Mouse (Mus musculus): Measurements from ENCODE around the gene Gm44790. TPM values are rescaled to one million over a fixed set of nuclear protein-coding genes. Genes with fewer than 3 reads are reported as not detected.

The Gm44790 gene
- polyA plus RNA-seq, 1 experiment from 2014 or later = not detected

GRCm38 (mm10) chr6:86391326-86391725, 35.1 kb upstream of the Gm44790 start:
- Histone ChIP-seq H3K9me3 (ENCODE audit: control insufficient read depth, low read length) (no peaks in the 10 kb centered on the region), H3K36me3 (ENCODE audit: control insufficient read depth, insufficient read depth, low read length) (peaks cover 24% of the 10 kb centered on the region), H3K27me3 (ENCODE audit: control insufficient read depth, insufficient read depth, low read length) (no peaks in the 10 kb centered on the region), H3K4me1 (ENCODE audit: control insufficient read depth, insufficient read depth, low read length) (peaks cover 8% of the 10 kb centered on the region), H3K9ac (ENCODE audit: low read length) (no peak overlapping the region), H3K4me3 (ENCODE audit: low read depth, low read length) (no peak overlapping the region), H3K4me2 (ENCODE audit: low read depth) (no peak overlapping the region), H3K27ac (ENCODE audit: low read depth, low read length) (no peak overlapping the region)
- DNase-seq (ENCODE audit: low spot score) (no peak), ATAC-seq (ENCODE audit: insufficient read depth, low FRiP score, low TSS enrichment) (no peak)
- WGBS = 94% methylated on average over 5 of the region's 5 CpGs

GRCm38 (mm10) chr6:86393187-86393586, 33.3 kb upstream of the Gm44790 start:
- no peak overlapping the region for H3K4me2 ChIP-seq (ENCODE audit: low read depth)
- H3K4me1 ChIP-seq (ENCODE audit: control insufficient read depth, insufficient read depth, low read length) = peaks cover 8% of the 10 kb centered on the region
- H3K27me3 ChIP-seq (ENCODE audit: control insufficient read depth, insufficient read depth, low read length) = no peaks in the 10 kb centered on the region
- H3K9me3 ChIP-seq (ENCODE audit: control insufficient read depth, low read length) = no peaks in the 10 kb centered on the region
- DNase-seq (ENCODE audit: low spot score) = no peak
- no peak overlapping the region for H3K9ac ChIP-seq (ENCODE audit: low read length)
- 100% methylated on average over 1 of the region's 1 CpGs for WGBS
- H3K4me3 ChIP-seq (ENCODE audit: low read depth, low read length) = no peak overlapping the region
- no peak overlapping the region for H3K27ac ChIP-seq (ENCODE audit: low read depth, low read length)
- H3K36me3 ChIP-seq (ENCODE audit: control insufficient read depth, insufficient read depth, low read length) = peaks cover 19% of the 10 kb centered on the region
- no peak for ATAC-seq (ENCODE audit: insufficient read depth, low FRiP score, low TSS enrichment)

- Histone ChIP-seq H3K9ac (ENCODE audit: low read length) (no peak overlapping the region), H3K36me3 (ENCODE audit: control insufficient read depth, insufficient read depth, low read length) (peaks cover 12% of the 10 kb centered on the region), H3K4me3 (ENCODE audit: low read depth, low read length) (no peak overlapping the region), H3K27ac (ENCODE audit: low read depth, low read length) (no peak overlapping the region), H3K9me3 (ENCODE audit: control insufficient read depth, low read length) (no peaks in the 10 kb centered on the region), H3K4me2 (ENCODE audit: low read depth) (no peak overlapping the region), H3K4me1 (ENCODE audit: control insufficient read depth, insufficient read depth, low read length) (peaks cover 8% of the 10 kb centered on the region), H3K27me3 (ENCODE audit: control insufficient read depth, insufficient read depth, low read length) (no peaks in the 10 kb centered on the region)
- DNase-seq (ENCODE audit: low spot score) (no peak), ATAC-seq (ENCODE audit: insufficient read depth, low FRiP score, low TSS enrichment) (no peak)
- WGBS = 93% methylated on average over 17 of the region's 17 CpGs
Observed at GRCm38 (mm10) chr6:86394078-86394720, 32.3 kb upstream of the Gm44790 start.

- WGBS = 90% methylated on average over 9 of the region's 9 CpGs
- H3K36me3 ChIP-seq (ENCODE audit: control insufficient read depth, insufficient read depth, low read length) = peaks cover 10% of the 10 kb centered on the region
- DNase-seq (ENCODE audit: low spot score) = no peak
- peak overlapping the region; percentile 57; the same call in 1 of the 2 replicates for H3K4me2 ChIP-seq (ENCODE audit: low read depth)
- no peaks in the 10 kb centered on the region for H3K9me3 ChIP-seq (ENCODE audit: control insufficient read depth, low read length)
- ATAC-seq (ENCODE audit: insufficient read depth, low FRiP score, low TSS enrichment) = no peak
- no peaks in the 10 kb centered on the region for H3K27me3 ChIP-seq (ENCODE audit: control insufficient read depth, insufficient read depth, low read length)
- no peak overlapping the region for H3K27ac ChIP-seq (ENCODE audit: low read depth, low read length)
- H3K4me3 ChIP-seq (ENCODE audit: low read depth, low read length) = no peak overlapping the region
- H3K4me1 ChIP-seq (ENCODE audit: control insufficient read depth, insufficient read depth, low read length) = peaks cover 8% of the 10 kb centered on the region
- H3K9ac ChIP-seq (ENCODE audit: low read length) = no peak overlapping the region
Observed at GRCm38 (mm10) chr6:86395021-86395420, 31.4 kb upstream of the Gm44790 start.

GRCm38 (mm10) chr6:86395969-86396368, 30.5 kb upstream of the Gm44790 start:
- ATAC-seq (ENCODE audit: insufficient read depth, low FRiP score, low TSS enrichment) = no peak
- Histone ChIP-seq H3K4me2 (ENCODE audit: low read depth) (peak overlapping the region; percentile 57), H3K4me3 (ENCODE audit: low read depth, low read length) (peak overlapping the region; percentile 77), H3K4me1 (ENCODE audit: control insufficient read depth, insufficient read depth, low read length) (peaks cover 8% of the 10 kb centered on the region), H3K9ac (ENCODE audit: low read length) (peak overlapping the region; percentile 81), H3K9me3 (ENCODE audit: control insufficient read depth, low read length) (no peaks in the 10 kb centered on the region), H3K27me3 (ENCODE audit: control insufficient read depth, insufficient read depth, low read length) (no peaks in the 10 kb centered on the region), H3K27ac (ENCODE audit: low read depth, low read length) (no peak overlapping the region), H3K36me3 (ENCODE audit: control insufficient read depth, insufficient read depth, low read length) (peaks cover 6% of the 10 kb centered on the region)
- DNase-seq (ENCODE audit: low spot score) = no peak
- 28% methylated on average over 10 of the region's 10 CpGs for WGBS

GRCm38 (mm10) chr6:86396581-86397256, 29.7 kb upstream of the Gm44790 start, which contains the start of gene Pcyox1:
TSS of gene Pcyox1 (minus strand) at chr6:86397154.
- DNase-seq (ENCODE audit: low spot score) (peak; percentile 93), ATAC-seq (ENCODE audit: insufficient read depth, low FRiP score, low TSS enrichment) (peak; percentile 96)
- Histone ChIP-seq H3K27ac (ENCODE audit: low read depth, low read length) (peak within 1 kb of the TSS; percentile 81), H3K9ac (ENCODE audit: low read length) (peak within 1 kb of the TSS; percentile 81), H3K27me3 (ENCODE audit: control insufficient read depth, insufficient read depth, low read length) (no peaks in the 10 kb centered on the region), H3K4me1 (ENCODE audit: control insufficient read depth, insufficient read depth, low read length) (peaks cover 8% of the 10 kb centered on the region), H3K9me3 (ENCODE audit: control insufficient read depth, low read length) (no peaks in the 10 kb centered on the region), H3K36me3 (ENCODE audit: control insufficient read depth, insufficient read depth, low read length) (peaks cover 4% of the 10 kb centered on the region), H3K4me3 (ENCODE audit: low read depth, low read length) (peak within 1 kb of the TSS; percentile 77), H3K4me2 (ENCODE audit: low read depth) (peak within 1 kb of the TSS; percentile 57)
- under 1% methylated on average over 48 of the region's 51 CpGs for WGBS

GRCm38 (mm10) chr6:86397257-86397980, 29.0 kb upstream of the Gm44790 start:
- H3K4me1 ChIP-seq (ENCODE audit: control insufficient read depth, insufficient read depth, low read length) = peaks cover 8% of the 10 kb centered on the region
- no peaks in the 10 kb centered on the region for H3K9me3 ChIP-seq (ENCODE audit: control insufficient read depth, low read length)
- peak overlapping the region; percentile 39; the same call in 1 of the 2 replicates for H3K27ac ChIP-seq (ENCODE audit: low read depth, low read length)
- H3K9ac ChIP-seq (ENCODE audit: low read length) = peak overlapping the region; percentile 81
- WGBS = 9% methylated on average over 14 of the region's 14 CpGs
- H3K36me3 ChIP-seq (ENCODE audit: control insufficient read depth, insufficient read depth, low read length) = no peaks in the 10 kb centered on the region
- peak overlapping the region; percentile 57 for H3K4me2 ChIP-seq (ENCODE audit: low read depth)
- DNase-seq (ENCODE audit: low spot score) = no peak
- H3K27me3 ChIP-seq (ENCODE audit: control insufficient read depth, insufficient read depth, low read length) = no peaks in the 10 kb centered on the region
- H3K4me3 ChIP-seq (ENCODE audit: low read depth, low read length) = peak overlapping the region; percentile 77
- no peak for ATAC-seq (ENCODE audit: insufficient read depth, low FRiP score, low TSS enrichment)

GRCm38 (mm10) chr6:86398986-86399385, 27.5 kb upstream of the Gm44790 start:
- ATAC-seq (ENCODE audit: insufficient read depth, low FRiP score, low TSS enrichment) (no peak), DNase-seq (ENCODE audit: low spot score) (no peak)
- Histone ChIP-seq H3K9me3 (ENCODE audit: control insufficient read depth, low read length) (no peaks in the 10 kb centered on the region), H3K27ac (ENCODE audit: low read depth, low read length) (no peak overlapping the region), H3K4me2 (ENCODE audit: low read depth) (no peak overlapping the region), H3K4me1 (ENCODE audit: control insufficient read depth, insufficient read depth, low read length) (peaks cover 8% of the 10 kb centered on the region), H3K36me3 (ENCODE audit: control insufficient read depth, insufficient read depth, low read length) (no peaks in the 10 kb centered on the region), H3K4me3 (ENCODE audit: low read depth, low read length) (no peak overlapping the region), H3K9ac (ENCODE audit: low read length) (no peak overlapping the region), H3K27me3 (ENCODE audit: control insufficient read depth, insufficient read depth, low read length) (no peaks in the 10 kb centered on the region)
- WGBS = 83% methylated on average over 2 of the region's 2 CpGs
